Mouse (Mus musculus): ENCODE results near the gene Tmem87a.

The Tmem87a gene

DNA sequence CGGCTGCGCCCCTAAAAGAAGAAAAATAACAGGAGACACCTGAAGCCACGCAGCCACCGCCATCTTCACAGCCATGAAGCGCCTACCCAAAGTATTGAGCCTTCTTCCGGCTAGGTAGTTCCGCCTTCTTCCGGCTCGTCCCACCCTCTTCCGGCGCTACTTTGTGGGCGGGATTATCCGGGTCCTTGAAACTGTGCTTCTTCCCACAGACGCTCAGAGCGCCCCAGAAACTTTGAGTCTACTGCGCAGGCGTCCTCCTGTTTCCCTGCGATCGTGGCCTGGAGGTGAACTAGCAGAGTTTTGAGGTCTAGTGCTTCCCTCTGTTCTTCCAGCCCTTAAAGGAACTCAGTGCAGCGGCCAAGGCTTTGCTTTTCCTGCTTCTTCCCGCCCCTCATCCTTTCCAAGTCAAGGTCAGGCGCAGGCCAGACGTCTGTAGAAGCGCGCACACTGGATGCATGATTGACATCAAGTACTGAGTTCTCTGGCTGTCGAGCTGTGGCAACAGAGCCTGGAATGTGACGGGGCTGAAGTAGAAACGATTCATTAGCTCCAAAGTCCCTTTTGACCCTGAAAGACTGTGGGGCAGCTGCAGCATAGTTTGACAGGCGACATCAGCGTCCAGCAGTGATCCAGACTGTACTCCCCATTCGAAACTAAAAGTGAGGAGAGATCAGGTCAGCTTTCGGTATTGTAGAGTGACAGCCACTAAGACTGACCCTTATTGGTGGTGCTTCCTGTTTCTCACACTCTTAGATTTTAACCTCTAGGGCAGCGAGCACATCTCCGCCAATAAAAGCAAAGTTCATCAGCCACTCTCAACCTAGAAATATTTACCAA, at the start of gene Tmem87a:
Tmem87a (minus strand) TSS at position 128 of the 837 bp plus-strand sequence.
- peak; percentile 94 for DNase-seq (ENCODE audit: low read depth, low spot score)

DNA sequence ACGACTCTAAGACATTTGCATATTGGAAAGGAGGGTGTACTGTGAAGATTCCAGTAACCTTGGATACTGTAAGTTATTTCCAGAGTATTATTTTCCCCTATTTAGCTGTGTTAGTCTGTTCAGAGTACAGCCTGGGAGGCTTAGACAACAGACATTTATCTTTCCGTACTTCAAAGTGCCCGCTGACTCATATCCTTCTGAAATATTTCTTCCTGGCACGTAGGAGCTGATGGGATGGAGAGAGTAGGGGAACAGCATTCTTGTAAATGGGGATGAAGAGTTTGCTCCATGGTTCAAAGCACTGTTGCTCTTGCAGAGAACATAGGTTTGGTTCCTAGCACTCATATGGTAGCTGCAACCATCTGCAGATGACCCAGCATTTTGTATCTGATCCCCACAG, 48.7 kb upstream of the Tmem87a start:
- DNase-seq (ENCODE audit: low read depth, low spot score): no peak

DNA sequence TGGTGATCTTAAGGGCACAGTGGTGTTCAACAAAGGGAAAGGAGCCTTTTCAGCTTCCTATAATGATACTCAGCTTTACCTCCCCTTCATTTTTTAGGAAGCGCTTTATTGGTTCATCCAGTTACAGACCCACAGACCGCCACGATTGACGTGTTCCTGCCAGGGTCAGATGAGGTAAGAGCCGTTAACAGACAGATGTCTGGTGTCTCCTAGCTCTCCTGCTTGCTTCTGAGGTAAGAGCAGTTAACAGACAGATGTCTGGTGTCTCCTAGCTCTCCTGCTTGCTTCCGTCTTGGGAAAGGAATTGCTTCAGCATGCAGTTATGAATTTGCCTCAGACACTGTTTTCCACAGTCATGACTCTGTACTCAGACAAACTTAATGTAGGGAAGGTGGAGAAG, 46.8 kb upstream of the Tmem87a start:
- DNase-seq (ENCODE audit: low read depth, low spot score): no peak

DNA sequence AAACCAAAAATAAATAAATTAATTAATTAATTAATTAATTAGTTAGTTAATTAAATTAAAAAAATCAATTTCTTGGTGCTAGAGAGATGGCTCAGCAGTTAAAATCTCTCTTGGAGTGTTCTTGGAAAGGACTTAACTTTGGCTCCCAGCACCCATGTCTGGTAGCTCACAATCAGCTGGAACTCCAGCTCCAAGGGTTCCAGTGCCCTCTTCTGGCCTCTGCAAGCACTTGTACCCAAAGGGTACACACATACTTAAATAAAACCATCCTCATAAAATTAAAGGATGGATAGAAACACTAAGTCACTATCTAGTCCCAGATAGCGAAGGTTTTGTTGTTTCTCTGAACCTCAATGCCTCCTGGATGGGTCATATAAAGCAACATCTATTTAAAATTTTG, 43.4 kb upstream of the Tmem87a start:
- DNase-seq (ENCODE audit: low read depth, low spot score): no peak

DNA sequence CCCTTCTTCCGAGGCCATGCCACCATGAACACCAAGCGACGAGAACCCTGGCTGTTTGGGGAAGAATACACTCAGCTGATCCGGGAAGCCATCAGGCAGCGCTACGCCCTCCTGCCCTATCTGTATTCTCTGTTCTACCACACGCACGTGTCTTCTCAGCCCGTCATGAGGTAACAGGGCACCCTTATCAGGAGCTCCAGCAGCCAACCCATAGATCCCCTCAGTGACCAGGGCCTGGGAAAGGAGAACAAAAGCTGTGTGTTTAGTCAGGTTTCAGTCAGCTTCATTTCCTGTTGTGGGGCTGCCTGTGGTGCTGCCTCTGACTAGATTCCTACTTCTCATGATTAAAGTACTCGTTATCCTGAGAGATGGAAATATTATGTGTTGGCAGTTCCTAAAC, 42.5 kb upstream of the Tmem87a start:
- no peak for DNase-seq (ENCODE audit: low read depth, low spot score)

DNA sequence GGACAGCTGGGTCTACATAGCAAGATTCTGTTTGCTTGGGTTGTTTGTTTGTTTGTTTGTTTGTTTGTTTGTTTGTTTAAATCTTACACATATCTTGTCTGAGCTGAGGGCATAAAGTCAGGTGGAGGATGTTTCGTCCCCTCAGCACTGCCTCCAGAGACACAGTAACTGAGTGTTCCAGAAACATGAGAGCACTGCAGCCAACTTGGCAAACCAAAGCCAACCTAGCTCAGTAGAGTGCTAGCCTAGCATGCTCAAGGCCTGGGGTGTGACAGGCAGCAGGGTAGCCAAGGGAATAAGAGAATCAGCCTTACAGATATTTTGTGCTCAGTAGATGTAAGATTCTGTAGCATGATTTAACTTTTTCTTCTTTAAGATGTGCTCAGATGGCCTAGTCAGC, 40.6 kb upstream of the Tmem87a start:
- no peak for DNase-seq (ENCODE audit: low read depth, low spot score)

DNA sequence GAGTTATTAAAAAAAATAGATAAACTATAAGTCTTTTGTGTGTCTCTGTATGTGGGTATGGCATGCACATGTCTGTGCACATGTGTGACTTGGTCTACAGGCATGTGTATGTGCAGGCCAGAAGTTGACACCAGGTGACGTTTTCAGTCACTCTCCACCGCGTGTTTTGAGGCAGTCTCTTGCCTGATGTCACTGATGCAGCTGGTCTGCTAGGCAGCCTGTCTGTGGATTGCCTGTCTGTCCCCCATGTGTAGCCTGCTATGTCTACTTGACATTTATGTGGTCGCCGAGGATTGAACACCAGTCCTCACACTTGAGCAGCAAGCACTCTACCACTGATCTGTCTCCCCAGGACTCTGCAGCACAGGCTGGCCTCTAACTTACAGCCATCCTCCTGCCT, 20.5 kb upstream of the Tmem87a start:
- DNase-seq (ENCODE audit: low read depth, low spot score): no peak

DNA sequence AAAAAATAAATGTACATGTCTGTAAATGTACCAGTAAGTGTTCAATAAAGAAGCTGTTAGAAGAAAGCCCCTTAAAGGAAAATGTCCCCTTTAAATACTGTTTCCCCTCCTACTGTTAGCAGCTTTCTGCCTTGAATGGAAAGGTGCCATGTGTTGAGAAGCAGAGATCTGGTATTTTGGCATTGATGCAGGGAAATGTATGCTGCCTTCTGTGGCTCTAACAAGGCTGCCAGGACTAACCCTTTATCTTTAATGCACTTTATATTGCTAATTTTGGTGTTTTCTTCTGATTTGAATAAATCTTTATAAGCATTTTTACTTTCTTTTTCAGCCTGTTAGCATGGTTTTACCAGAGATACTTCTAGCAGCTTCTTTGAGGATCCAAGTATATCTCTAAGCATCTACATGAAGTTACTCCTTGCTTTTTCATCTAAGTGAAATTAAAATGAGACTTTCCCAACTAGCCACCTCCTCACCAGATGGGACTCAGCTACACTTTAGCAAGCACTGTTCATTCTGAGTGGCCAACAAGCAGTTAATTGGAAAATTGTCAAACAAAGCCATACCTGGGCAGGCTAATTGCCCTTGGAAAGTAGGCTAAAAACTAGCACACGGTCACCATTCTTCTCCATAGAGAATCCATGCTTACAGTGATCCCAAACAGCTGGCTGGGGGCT, 11.0 kb upstream of the Tmem87a start:
- no peak for DNase-seq (ENCODE audit: low read depth, low spot score)

DNA sequence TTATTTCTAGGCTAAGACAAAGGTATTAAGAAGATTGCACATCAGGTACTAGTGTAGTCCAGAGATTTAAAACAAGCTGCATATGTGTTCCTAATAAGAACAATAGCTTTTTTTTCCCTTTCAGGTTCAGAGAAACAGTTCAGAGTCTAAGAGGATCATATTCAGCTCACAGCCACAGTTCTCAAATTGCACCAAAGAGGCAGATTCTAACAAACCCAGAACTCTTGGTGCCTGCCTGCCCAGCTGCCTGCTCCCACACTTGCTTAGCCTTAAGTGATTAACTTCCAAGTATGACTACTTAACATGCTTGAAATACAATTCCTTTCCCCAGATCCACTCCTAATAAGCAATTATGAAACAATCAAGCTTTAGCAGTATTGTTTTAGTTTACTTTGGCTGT, 10.2 kb upstream of the Tmem87a start:
- DNase-seq (ENCODE audit: low read depth, low spot score): no peak

DNA sequence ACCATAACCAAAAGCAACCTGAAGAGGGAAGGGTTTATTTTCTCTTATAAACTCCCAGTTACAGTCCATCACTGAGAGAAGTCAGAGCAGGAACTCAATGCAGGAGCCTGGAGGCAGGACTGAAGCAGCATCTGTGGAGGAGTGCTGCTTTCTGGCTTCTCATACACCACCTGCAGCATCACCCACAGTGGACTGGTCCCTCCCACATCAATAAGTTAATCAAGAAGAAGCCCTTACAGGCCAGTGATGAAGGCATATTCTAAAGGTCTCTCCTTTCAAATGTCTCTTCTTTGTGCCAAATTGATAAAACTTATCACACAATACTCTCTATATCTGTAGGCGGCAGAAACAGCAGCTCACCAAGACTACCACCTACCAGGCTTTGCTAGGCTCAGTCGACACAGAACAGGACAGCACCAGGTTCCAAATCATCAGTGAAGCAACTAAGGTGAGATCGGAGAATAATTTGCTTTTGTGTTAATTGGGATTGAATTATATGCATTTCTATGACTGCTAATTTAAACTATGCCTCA, 7.2 kb upstream of the Tmem87a start:
- DNase-seq (ENCODE audit: low read depth, low spot score): no peak

DNA sequence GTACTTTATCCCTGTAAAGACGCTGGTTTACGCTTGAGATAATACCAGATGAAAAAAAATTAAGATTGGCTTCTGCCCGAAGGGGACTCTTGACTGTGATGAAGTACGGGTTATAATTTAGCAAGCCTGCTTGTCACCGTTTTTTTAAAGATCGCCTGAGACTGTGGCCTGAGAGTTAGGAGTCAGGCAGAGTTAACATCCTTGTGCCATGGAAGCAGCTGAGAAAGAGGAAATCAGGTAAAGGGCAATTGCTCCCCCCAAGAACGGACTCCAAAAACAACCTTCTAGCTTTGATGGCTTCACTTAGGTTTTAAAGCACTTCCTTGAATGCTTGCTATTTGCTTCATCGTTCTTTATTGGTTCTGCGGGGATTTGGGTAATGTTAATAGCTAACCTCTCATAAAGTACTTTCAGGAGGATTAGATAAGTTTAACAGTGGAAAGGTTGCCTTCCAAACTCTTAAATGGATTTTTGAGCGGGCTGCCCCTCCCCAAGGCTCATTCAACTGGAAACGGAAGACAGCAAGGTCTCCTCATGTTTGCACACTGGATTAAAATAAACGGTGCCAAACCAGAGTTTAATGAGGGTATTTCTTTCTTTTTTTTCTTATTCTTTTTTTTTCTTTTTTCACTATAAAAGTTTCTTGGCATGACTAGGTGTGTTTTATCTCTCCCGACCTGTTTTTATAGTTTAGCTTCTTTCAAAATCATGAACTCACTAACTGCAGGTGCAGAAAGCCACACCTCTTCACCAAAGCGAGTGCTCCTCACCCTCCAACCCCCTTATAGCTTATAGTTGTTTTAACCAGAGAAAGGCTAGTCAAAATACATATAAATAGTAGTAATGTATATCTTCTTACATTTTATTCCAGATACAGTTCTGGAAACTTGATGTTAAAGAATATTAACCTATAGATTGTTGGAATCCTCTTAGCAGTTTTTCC, 1.2 kb upstream of the Tmem87a start:
- DNase-seq (ENCODE audit: low read depth, low spot score): no peak

DNA sequence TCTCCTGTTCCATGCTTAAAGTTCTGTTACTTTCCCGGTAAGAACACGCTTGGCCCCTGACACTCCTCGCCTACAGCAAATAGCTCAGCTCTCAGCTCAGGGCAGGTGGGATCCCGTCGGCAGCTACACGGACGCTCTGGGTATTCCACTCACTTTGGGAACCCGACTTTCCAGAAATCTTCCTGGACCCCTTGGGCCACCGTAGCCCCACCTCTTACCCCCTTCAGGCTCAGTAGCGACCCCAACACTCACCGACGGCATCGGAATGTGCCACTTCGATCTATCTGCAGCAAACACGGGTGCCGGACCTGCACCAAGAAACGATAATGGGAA, 294 bp downstream of the Tmem87a start, which contains the start of gene Ganc:
Ganc (plus strand) TSS at position 244 of the 333 bp plus-strand sequence.
- no peak for DNase-seq (ENCODE audit: low read depth, low spot score)

DNA sequence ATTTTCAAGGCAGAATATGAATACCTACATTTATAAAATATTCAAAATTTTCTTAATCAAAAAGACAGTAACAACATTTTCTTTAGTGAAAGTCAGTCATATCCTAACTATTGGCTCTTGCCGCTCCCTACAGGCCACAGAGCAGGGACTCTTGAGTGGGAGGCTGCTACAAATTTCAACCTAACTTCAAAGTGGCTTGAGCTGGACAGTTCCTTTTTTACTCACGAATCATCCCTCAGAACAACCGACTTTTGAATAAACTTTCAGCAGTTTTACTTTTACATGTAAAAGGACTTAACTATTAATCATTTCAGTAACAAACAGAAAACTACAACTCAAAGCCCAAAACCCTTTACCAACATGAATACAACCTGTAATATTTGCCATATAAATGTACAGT, 1.1 kb downstream of the Tmem87a start:
- DNase-seq (ENCODE audit: low read depth, low spot score): no peak

DNA sequence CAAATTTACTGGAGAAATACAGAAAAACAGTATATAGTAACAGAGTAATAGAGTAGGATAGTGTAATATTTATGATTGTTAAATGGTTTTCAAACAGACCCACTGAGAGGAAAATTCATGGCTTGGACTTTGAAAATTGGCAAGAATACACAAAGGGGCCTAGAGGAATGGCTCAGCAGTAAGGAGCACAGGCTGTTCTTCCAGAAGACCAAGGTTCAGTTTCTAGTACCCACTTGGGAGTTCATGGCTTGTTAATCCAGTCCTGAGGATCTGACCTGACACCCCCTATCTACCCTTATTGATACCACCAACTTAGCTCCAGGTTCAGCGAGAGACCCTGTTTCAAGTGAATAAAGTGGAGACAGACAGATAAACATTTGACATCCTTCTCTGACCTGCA, 6.0 kb downstream of the Tmem87a start:
- DNase-seq (ENCODE audit: low read depth, low spot score): no peak

DNA sequence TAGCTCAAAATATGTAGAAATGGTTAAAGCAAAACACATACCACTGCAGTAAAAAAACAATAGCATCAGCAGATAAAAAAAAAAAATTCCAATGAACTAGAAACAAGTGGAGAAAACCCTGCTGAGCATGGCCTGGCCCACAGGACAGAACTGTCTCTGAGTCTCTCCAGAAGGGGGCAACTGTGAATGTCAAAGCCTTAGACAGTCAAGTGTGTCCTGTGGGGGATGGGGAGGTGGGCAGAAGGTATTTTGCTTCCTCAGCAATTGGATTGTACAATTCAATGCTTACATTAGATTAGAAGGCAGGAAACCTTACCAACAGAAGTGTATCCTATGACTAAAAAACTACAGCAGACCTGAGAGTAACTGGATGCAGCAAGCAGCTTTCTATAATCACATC, 11.5 kb downstream of the Tmem87a start:
- DNase-seq (ENCODE audit: low read depth, low spot score): no peak

DNA sequence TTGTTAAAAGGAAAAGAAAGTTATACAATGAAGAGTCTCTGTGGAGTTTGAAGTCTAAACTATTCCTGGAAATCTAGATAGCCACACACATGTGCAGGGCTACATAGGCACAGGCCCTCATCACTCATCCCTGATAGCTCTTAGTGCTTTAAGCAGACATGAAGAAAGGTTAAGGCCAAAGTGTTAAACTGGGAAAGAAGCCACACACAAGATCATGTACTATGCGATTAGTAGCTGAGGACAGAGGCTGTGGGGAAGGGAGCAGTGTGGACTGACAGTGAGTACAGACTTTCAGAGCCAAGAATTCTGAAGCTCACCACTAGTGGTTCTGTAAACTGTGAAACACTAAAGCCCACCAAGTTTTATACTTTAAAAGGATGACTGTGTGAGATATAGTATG, 13.0 kb downstream of the Tmem87a start:
- no peak for DNase-seq (ENCODE audit: low read depth, low spot score)

DNA sequence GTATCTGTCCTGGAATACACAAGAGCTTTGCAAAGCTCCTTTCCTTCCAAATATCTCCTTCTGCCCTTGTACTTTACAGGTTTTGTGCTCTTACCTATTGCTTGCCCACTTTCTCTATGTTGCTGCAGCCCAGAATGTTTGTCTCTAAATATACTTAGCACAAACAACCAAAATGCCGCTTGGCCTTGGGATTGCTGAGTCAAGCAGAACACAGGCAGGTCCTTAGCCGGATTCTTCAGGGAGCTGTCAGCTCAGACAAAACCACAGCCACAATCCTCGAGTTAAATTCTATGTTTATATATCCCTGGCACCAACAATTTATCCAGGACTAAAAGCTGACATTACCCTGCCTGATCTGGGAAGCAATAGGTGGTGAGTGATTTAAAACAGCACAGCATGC, 14.5 kb downstream of the Tmem87a start:
- DNase-seq (ENCODE audit: low read depth, low spot score): no peak

DNA sequence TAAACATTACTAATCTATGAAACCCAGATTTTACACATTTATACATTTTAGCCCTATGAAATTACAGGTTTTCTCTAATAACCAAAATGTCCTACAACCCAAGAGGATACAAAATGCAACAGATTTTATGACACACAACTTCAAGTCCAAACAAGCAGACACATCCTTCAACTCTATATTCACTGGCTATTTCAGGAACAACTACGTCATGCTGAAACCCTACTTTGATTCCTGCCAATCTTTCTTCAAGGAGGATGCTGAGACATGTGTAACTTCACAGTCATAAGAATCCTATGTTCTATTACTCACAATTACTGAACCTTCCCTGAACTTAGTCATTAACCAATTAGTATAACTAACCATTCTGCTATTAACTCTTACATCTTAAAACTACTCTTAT, 16.6 kb downstream of the Tmem87a start:
- DNase-seq (ENCODE audit: low read depth, low spot score): no peak

DNA sequence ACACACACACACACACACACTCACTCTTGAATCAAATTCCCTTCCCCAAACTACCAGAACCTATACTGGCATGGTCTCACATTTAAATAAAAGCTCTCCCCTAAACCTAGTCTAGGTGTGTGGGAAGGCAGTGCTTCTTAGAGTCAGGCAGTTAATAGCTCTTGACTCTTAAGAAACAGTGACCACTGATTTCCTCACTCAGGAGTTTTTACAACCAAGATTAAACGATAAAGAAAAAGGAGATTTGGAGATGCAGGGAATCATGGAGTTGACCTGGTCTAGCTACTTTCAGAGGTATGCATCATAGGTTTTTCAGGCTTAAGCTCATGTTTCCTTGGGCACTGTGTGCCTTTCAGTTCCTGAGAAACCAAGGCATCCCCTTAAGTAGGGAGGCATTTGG, 17.6 kb downstream of the Tmem87a start:
- DNase-seq (ENCODE audit: low read depth, low spot score): no peak

DNA sequence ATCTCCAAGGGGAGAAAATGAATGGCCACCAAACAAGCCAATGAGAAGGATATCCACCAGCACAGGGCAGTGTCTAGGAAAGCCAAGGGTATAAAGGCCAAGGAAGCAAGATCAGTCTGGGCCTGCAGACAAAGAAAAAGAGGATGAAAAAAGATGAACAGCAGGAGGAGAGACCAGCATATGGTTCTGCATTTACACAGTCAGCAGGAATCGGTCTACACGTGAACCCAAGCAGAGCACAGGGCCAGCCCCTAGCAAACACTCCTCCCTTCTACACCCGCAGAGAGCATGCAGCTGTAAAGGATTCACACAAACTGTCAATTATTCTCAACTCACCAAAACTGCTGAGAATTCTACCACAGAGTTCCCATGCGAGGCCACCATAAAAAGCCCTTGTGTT, 30.1 kb downstream of the Tmem87a start:
- DNase-seq (ENCODE audit: low read depth, low spot score): no peak

DNA sequence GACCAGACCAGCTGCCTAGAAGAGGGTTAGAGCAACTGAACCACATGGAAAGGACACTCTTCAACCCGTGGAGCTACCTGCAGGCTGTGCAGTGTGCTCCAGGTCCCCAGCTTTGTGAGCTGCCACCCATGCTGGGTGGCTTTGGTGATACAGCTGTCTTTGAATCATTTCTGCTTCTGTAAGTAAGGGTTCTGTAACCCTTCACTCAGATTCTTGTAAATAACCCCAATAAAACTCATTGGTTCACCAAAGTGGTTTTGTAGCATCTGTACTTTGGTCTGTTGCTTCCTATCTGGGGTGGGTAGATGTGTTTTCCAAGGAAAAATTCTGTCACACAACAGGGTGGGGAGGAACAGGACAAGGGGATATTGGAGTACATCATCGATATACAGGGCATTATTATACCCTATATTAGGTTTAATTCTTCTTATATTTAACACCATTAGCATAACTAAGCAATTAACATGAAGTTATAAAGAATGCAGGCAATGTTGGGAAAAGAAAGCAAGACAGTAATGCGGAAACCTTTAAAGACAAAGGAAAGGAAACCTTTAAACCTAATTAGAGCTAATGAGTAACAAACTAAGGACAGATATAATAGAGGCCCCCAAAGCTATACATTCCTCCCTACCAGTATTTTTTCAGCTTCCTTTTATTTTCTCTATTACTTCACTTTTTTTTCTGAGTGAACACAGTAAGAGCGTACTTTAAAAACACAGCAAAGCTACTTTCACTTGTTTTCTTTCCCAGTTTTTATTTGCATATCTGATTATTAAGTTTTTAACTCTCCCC, 36.3 kb downstream of the Tmem87a start:
- DNase-seq (ENCODE audit: low read depth, low spot score): no peak
